Mouse (Mus musculus) urinary bladder, postnatal 25 days (tissue): ENCODE results near the gene Plcl2.

Experiments
- DNase-seq: peaks from one replicate; pipeline ENCODE4 v3.0.0; 2022; ENCODE audit warnings: low spot score

Gene Plcl2

DNA sequence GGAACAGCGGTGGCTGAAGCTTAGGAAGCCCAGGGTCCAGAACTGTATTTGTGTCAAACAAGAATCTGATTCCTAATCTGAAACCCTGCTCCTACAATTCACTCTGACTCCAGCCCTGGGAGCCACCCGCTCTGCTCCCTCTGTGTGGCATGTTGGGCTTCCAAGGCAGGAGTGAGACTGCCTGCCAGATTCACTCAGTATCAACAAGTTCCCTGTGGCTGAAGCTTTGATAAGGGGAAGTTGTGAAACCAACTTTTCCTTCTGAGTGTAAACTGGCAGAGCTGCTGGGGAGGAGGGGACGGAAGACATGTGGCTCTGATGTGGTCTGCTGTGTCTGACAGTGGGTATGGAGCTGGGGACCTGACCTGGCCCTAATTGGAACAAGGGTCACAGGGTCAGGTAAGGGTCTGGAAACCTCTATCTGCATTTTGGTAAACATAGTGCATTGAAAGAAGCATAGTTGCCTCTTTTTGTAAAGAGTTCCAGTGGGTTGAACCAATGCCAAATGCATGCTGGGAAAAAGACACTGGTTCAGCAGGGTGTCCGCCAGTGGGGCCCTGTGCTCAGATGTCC lies 226.3 kb downstream of the Plcl2 start:
- DNase-seq: no peak

DNA sequence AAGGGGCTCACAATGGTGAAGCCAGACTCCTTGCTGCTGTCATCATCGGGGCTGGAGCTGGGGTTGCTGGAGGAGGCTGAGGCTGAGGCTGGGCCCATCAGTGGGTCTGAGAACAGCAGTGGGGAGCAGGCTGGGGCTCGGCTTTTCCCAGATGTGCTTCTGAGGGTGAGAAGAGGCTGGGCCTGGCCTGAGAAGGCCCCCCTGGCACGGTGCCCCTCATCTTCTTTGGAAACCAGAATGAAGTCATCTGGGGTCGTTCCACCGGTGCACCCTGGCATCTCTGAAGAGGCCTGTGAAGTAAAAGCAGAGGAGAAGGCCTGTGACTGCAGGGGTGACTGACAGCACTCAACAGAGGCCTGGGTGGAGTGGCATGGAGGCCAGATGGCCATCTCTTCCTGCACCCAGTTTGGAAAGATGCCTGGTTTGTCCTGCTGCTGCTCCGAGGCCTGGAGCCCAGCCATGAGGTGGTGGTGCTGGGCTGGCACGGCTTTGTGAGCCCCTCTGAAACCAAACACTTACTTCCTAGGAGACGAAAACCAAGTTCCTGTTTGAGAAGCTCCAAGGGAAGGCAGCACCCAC lies 226.8 kb downstream of the Plcl2 start:
- no peak for DNase-seq

DNA sequence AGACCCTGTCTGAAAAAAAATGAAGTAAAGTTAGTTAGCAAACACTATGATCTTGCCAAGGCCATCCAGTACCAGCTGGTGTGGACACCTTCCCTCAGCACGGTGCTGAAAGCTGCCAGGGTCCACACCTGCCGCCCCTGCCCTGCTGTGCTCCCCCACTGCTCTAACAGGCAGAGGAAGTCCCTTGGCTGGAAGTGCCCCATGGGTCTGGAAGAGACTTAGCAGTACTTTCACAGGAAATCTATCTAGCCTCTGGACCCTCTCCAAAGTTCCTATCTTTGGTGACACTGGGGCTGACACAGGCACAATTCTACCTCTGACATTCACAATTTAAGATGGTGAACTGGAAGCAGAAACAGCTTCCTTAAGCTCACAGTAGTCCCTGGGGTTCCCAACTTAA lies 227.9 kb downstream of the Plcl2 start:
- no peak for DNase-seq
